Mouse (Mus musculus): ENCODE measurements around the gene Pkn2.
A peak's percentile ranks its signal among the peaks of the same experiment; 100 is the strongest.

Gene Pkn2

DNA sequence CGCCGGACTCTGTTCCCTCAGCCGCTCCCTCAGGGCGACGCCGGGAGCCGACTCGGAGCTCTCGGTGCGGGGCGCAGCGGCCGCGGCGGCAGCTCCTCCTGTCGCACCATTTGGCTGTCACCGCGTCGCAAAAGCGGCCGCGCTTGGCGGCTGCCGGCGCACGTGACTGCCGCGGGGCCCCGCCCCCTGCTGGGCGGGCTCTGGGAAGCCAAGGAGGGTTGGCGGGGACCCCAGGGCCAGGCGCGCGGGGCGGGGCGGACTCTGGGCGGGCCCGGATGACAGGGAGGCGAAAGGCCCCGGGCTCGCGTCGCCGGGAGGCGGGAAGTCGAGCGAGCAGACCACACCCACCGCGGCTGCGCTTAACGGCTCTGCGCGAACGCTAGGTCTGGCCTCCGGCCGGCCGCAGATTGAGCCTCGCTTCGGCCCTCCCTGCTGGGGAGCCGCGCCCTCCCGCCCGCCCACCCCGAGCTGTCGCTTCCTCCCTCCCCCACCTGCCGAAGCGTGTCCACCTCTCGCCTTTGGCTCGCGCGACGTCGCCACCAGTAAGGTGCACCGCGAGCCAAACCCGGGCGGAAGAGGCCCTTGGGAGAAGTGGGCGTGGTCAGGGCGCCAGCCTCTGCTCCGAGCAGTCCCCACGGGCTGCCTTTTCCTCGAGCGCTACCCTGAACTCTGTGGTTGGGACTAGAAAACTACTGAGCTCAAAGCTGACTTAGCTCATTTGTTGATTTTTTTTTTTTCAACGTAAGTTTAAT is at the start of gene Pkn2:
Gene Pkn2 (minus strand): TSS at position 133 of the 752 bp plus-strand sequence.
- DNase-seq (ENCODE audit: extremely low read depth, insufficient read length, low spot score): peak; percentile 98

DNA sequence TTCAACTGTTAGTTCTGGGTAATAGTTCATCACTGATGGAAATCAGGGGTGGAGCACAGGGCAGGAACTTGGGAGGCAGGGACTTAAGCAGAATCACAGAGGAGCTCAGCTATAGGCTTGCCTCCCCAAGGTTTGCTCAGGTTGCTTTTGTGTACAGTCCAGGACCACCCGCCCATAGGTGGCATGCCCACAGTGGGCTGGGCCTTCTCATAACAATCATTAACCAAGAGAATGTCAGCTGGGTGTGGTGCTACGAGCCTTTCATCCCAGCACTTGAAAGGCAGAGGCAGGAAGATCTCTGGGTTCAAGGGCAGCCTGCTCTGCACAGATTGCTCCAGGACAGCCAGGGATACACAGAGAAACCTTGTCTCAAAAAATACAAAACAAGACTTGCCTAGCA is 48.1 kb upstream of the Pkn2 start:
- DNase-seq (ENCODE audit: extremely low read depth, insufficient read length, low spot score): no peak

DNA sequence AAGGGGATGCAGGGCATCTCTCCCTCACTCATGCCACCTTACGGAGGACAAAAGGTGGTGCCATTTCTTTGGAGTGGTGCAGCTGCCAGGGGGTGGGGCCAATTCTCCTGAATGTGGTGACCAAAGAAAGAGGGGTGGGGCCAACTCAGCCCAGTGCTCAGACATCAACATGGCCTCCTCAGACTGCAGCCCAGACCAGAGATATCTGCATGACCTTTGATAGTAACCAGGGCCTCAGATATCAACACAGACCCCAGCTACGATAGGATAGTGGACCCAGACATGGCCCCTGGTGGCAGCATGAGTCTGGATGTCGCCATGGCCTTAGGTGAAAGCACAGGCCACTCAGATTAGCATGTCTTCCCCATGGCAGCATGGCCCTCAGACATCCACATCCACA is 45.5 kb upstream of the Pkn2 start:
- no peak for DNase-seq (ENCODE audit: extremely low read depth, insufficient read length, low spot score)

DNA sequence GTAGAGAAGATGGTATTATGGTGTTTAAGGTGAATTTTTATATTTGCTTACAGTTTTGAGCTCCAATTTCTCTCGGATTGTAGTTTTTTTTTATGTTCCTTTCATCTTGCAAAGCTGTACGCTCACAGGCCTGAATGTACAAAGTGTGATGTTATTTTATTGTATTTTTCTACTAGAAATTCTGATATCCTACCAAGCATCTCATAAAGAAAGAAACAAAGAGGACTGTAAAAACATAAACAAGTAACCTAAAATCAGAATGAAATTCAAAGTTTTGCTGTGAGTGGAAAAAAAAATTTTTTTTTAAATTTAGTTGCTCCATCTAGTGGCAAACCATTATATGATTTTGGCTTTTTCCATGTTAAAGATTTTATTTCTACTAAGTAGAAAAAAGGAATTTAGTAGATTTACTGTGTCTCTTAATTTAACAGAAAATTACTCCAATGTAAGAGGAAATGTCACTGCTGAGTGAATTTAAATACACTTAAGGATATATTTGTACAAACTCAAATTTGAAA is 43.1 kb upstream of the Pkn2 start:
- no peak for DNase-seq (ENCODE audit: extremely low read depth, insufficient read length, low spot score)

DNA sequence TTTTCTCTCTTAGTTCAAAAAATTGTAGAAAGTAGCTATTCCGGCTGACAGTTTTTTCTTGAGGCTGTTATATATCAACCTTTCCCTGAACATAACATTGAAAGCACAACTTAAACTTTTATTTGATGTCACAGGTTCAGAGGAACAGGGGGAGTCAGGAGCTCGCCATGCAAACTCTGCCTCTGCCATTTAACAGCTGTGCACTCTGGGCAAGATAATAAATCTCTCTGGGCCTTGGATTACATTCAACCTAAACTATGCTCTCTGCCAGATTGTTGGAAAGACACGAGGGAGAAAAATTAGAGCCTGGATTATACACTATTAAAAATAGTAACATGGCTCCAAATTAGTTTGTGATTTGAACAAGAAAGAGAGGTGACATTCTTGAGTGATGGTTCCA is 37.3 kb upstream of the Pkn2 start:
- no peak for DNase-seq (ENCODE audit: extremely low read depth, insufficient read length, low spot score)

DNA sequence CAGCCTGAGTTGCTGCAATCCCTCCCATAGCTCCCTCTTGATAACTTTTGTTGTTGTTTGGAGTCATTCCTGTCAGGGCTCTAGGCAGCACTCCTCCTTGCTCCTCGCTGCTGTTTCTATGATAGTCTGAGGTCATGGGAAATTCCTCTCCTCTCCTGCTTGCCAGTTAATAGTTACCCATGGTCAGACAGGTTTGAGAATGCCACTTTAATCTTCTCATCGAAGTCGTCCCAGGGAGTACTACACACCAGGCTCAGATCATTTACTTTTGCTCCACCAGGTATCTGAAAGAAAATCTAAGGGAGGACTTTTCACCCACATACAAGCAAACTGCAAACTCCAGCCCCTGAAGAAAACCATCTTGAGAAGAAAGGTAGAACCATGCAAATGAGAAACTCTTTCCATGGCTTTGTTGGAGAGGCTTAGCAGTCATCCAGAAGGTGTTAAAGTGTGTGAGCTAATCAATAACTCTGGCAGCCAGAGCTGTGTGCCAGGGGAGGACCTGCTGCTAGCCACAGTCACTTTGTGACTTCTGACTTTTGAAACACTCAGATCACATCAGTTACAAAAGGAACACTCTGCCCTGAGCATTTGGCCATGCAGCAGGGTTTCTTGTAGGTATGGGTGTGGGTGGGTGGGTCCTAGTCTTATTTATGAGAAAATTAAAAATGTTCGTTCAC is 36.1 kb upstream of the Pkn2 start:
- DNase-seq (ENCODE audit: extremely low read depth, insufficient read length, low spot score): no peak

DNA sequence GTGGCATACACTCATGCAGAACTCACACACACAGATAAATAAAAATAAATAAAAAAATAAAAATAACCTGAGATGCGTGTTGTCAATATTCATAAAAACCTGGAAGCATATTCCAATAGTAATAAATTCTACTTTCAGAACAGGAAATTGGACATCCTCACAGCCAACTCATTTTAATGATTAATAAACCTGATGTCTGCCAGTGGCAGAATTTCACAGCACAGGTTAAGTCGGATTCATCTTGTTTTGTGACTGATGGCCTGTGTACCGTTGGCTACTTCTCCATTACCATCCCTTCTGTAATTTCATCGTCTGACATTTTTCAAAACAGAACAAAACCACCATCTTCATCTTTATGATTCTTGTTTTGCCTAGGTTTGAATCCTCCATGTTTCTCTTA is 35.4 kb upstream of the Pkn2 start:
- no peak for DNase-seq (ENCODE audit: extremely low read depth, insufficient read length, low spot score)

DNA sequence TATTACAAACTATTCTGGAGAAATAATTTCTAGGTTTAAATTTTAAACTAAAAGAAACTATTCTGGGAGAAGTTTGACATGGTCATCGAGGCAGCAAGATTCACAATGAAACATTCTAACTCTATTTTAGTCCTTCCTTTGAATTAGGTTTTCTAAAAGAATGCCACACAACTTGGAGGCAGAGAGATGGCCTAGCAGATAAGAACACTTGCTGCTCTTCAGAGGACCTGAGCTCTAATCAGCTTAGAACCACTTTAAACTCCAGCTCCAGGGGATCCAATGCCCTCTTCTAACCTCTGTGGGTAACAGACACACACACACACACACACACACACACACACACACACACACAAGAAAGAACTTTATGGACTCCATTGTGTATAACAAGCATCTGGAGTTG is 31.5 kb upstream of the Pkn2 start:
- no peak for DNase-seq (ENCODE audit: extremely low read depth, insufficient read length, low spot score)

DNA sequence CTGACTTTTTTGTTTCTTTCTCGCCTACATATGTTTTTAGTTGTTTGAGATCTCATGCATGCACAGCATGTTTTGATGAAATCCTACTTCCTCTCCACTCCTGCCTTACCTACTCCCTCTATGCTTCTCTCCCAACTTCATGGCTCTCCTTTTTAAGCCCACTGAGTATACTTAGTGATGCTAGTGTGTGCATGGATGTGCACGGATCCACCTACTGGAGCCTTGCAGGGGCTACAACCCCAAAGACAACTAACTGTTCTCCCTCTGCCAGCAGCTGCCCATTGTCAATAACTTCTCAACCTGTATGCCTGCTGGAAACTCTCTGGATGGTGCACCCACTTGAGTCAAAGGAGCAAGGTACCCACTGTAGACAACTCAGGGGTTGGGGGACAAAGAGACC is 17.9 kb upstream of the Pkn2 start:
- no peak for DNase-seq (ENCODE audit: extremely low read depth, insufficient read length, low spot score)

DNA sequence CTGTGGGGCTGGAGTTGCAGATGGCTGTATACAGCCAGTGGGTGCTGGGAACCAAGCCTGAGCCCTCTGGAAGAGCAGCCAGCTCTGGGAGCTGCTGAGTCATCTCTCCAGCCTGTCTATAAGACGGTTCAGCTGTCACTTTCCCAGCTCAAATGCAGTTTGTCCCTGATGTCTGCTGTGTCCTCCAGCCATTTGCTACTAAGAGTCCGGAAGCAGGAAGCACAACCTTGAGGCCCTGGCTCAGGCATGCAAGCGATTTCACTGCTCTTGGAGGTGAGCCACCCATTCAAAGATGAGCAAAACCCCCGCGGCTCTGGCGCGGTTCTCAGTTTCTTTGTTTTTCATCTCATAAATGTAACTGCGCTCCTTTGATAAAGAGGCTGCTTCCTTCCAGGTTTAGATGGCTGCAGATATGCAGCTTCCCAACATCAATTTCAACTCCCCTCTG is 17.2 kb upstream of the Pkn2 start:
- DNase-seq (ENCODE audit: extremely low read depth, insufficient read length, low spot score): no peak

DNA sequence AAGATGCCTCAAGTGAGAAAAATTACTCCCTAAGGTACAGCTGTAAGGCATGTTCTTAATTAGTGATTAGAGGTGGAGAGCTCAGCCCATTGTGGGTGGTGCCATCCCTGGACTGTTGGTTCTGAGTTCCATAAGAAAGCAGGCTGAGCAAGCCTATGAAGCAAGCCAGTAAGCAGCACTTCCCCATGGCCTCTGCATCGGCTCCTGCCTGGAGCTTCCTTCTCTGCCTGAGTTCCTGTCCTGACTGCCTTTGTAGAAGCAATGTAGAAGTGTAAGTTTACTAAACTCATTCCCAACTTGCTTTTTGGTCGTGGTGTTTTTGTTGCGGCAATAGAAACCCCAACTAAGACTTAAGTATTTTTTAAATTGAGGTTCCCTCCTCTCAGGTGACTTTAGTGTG is 8.6 kb upstream of the Pkn2 start:
- DNase-seq (ENCODE audit: extremely low read depth, insufficient read length, low spot score): no peak

DNA sequence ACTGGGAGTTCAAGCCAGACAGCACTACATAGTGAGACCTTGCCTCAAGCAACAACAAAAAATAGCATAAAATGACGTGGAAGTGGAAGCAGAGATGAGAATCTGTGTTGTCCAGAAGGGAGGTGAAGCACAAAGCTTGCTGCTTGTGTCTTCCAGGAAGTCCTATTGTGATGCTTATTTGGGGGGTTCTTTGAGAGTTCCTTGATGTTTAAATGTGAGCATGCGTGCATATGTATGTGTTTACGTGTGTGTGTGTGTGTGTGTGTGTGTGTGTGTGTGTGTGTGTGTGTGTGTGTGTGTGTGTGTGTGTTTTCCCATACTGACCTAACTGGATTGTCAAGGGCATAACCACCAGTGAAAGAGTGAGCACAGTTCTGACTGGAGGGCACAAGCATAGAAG is 5.2 kb upstream of the Pkn2 start:
- DNase-seq (ENCODE audit: extremely low read depth, insufficient read length, low spot score): no peak

DNA sequence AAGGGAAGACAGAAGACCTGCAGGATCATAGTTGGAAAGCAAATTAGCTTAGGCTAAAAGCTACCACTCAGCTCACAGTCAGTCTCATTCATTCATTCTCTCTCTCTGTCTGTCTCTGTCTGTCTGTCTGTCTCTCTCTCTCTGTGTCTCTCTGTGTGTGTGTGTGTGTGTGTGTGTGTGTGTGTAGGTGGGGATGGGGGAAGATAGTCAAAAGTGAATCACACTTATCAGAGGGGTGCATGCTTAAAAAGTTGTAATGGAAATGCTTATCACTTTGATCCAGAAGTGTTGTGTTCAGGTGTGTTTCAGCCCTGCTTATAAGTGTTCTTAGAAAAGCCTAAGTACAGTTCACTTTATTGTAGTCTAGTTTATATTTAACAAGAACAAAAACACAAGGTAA is 2.8 kb upstream of the Pkn2 start:
- no peak for DNase-seq (ENCODE audit: extremely low read depth, insufficient read length, low spot score)

DNA sequence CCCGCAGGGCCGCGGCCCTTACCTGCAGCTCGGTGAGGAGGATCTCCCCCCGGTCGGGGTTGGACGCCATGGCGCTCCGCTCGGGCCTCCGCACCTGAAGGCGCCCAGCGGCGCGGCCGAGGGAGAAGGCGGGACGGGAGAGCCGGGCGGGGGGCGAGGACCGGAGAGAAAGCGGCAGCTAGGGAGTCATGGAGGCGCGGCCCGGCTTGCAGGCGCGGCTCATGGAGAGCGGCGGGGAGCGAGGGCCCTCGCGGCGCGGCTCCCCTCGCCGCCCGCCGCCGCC is 274 bp downstream of the Pkn2 start:
- DNase-seq (ENCODE audit: extremely low read depth, insufficient read length, low spot score): no peak

DNA sequence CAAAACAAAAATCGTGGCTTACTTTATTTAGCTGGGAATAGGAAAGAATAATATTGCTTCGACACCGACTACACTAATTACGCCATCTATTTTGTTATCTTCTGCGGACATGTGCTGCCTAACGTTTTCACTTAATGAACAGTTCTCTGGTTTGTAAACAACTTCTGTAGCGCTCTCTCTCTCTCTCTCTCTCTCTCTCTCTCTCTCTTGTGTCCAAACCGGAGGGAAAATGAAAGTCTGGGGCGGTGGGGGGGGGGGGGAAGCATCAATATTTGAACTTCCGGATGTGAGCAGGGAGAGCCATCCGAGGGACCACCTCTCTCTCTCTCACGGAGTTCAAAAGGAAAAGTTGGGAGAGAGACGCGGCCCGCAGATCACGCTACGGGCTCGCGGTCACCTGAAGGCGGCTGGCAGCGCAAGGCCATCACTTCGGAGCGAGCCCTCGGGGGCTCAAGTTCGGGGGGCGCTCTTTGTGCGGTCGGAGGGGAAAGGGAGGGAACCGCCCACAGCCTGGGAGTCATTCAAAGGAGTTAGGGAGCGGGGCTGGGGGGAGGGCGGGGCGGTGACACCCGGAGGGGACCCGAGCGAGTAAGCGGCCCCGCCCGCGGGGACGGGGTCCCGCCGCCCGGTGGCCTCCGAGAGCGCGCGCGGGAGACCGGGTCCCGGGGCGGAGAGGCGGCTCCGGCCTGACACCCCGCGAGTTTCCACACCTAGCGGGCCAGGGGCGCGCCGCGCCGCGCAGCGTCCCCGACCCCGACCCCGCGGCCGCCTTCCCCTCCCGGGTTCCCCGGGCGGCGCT is 815 bp downstream of the Pkn2 start:
- peak; percentile 79 for DNase-seq (ENCODE audit: extremely low read depth, insufficient read length, low spot score)

DNA sequence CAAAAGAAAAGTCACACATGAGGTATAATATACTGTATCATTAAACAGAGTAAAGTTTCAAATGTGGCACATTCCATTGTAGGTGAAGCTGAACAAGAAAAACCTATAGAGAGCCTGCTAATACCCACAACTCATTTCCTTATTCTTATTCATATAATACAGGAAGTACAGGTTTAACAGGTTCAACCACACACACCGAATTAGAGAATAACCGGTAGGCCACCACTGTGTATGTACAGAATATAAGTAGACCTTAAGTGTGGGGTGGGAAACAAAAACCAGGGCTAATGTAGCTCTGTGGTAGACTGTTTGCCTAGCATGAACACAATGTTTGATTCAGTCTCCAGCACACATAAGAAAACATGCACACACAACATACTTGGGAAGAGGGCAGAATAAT is 18.6 kb downstream of the Pkn2 start:
- no peak for DNase-seq (ENCODE audit: extremely low read depth, insufficient read length, low spot score)

DNA sequence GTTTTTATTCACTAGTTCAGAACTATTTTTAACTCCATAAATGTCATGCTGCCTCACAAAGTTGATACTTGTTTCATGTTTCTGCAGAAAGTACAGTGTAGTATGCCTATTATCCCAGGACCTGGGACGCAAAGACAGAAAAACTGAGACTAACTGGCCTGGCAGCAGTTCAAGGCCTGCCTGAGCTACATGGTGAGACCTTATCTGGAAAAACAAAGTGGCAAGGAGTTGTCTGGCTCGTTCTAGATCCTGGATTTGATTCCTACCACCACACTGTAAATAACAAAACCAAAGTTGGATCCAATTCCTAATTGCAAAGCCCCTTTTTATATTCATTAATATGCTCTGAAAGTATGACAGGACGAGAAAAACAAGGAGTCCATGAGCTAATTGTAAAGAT is 25.0 kb downstream of the Pkn2 start:
- DNase-seq (ENCODE audit: extremely low read depth, insufficient read length, low spot score): no peak

DNA sequence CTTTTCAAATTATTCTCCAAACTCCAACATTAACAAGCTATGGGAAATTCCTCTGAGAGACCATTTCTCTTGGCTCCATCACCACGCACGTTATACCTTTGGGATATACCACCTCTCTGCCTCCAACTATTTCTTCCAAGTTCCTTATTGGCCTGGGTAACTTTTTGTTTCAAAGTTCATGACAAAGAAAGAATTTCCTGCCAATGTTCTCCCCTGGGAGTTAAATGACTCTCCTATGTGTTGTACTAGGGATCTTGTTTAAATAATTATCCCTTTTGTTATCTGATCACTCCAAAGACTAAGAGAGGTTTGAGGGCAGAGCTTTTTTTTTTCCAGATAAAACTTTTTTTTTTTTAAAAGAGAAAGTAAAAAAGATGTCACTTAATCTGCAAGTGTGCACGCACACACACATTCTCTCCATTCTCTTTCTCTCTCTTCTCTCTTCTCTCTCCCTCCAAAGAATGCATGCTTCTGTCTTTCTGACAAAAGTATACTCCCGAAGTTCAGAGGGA is 25.8 kb downstream of the Pkn2 start:
- no peak for DNase-seq (ENCODE audit: extremely low read depth, insufficient read length, low spot score)

DNA sequence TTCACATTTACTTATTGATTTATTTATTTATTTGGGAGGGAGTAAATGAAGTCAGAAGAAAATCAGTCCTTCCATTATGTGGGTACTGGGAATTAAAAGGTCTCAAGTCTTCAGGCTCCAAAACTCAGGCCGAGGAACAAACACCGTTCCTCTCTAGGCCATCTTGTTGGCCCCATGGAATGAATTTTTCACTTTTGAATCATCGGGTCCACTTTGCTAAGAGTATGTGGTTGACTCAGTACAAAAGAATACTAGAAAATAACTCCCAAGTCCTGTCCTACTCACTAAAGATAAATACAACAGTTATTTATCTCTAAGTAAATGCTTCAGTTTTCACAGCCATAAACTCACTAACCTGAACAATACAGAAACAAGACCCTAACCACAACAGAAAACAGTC is 28.9 kb downstream of the Pkn2 start:
- no peak for DNase-seq (ENCODE audit: extremely low read depth, insufficient read length, low spot score)

DNA sequence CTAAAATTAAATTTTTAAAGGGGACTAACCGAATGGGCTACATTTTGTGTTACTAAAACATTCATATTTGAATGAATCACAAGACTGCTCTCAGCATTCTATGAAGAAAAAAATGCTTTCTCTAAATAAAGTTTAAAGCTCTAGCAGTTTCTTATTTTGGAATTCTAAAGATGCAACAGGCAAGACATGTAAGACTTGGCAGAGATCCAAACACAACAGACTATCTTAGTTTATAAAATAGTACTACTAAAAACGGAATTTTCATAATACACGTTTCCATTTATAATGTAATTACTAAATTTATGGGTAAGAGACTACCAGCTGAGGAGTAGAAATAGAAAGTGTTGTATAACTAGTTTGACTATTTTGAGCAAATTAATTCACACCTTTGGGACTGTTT is 30.2 kb downstream of the Pkn2 start:
- DNase-seq (ENCODE audit: extremely low read depth, insufficient read length, low spot score): no peak

DNA sequence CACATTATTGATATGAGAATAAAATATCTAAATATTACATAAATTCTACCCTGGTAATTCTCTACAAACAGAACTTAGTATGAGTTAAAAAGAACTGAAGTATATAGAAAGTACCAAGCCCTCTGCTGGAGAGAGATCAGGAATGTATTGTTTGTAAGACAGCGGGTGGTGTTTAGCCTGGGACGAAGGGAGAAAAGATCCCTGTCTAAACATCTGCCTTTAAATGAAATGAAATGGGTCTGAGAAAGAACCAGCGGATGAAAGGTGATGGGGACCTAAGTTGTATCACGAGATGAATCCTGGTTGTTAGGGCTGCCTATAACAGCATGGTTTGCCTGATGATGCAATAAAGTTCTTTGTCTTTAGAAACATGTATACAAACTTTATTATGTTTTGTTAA is 41.8 kb downstream of the Pkn2 start:
- DNase-seq (ENCODE audit: extremely low read depth, insufficient read length, low spot score): no peak

DNA sequence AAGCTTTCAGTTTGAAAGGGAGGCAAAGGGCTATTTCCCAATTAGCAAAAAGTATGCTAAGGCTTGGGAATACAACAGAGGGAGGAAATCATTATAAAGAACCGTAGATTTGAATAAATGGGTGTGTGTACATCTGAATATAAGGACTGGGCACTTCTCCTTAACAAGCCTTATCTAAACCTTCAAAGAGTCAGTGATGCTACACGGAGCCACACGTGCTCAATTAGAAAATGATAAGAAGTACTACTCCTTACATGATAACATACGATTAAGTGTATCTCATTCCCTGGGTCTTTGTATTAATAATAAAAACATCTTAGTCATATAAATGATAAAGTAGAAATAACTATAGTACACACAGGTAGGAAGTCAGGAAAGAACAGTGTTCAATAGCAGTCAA is 47.0 kb downstream of the Pkn2 start:
- no peak for DNase-seq (ENCODE audit: extremely low read depth, insufficient read length, low spot score)

Measured in 3134 (cell line).